Mouse (Mus musculus): Measurements from ENCODE around the gene Rasal1. TPM values are rescaled to one million over a fixed set of nuclear protein-coding genes. Genes with fewer than 3 reads are reported as not detected.

The Rasal1 gene
- polyA plus RNA-seq, 1 experiment from 2014 or later = 0.06 TPM

DNA sequence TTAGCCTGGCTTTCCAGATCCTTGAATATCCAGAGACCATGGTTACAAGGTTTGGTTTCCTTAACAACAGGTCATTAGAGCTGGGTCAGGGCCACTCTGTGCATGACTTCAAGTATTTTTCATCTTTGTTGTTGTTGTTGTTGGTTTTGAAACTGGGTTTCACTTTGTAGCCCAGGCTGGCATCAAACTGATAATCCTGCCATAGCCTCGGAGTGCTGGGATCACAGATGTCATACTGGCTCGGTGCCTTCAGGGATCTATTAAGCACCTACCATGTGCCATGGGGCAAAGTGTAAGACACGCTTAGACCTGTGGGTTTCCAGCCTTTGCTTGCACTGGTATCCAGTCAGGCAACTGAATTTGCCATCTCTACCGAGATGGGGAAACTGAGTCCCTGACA is 53.8 kb downstream of the Rasal1 start:
- H3K4me1 ChIP-seq = peaks cover 50% of the 10 kb centered on the region
- no peak overlapping the region for H3K4me2 ChIP-seq (replicated peaks)
- 82% methylated on average over 4 of the region's 4 CpGs for WGBS
- H3K4me3 ChIP-seq = no peak overlapping the region
- H3K27me3 ChIP-seq = peaks cover 51% of the 10 kb centered on the region
- no peak for ATAC-seq (ENCODE audit: low FRiP score)
- no peaks in the 10 kb centered on the region for H3K9me3 ChIP-seq (replicated peaks)
- no peaks in the 10 kb centered on the region for H3K36me3 ChIP-seq
- no peak overlapping the region for H3K9ac ChIP-seq
- H3K27ac ChIP-seq = no peak overlapping the region

DNA sequence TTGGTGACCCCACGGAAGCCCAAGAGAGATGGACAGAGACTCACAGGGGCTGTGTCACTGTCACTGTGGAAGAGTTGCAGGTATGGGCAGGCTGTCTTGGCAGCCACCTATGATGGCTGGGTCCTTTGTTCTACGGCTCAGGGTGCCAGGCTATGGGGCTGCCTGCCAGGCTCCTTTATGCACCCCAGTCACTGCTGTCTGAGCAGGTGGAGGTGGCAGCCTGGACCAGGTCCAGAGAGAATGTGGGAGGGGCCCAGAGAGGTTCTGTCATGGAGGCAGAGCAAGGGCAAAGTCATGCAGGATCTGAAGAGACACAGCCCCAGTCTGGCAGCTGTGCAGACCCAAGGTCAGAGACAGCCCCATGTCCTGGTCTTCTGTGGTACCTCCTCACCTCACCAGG is 54.4 kb downstream of the Rasal1 start:
- peaks cover 50% of the 10 kb centered on the region for H3K27me3 ChIP-seq
- no peak overlapping the region for H3K27ac ChIP-seq
- H3K36me3 ChIP-seq = no peaks in the 10 kb centered on the region
- H3K4me3 ChIP-seq = no peak overlapping the region
- ATAC-seq (ENCODE audit: low FRiP score) = no peak
- peaks cover 50% of the 10 kb centered on the region for H3K4me1 ChIP-seq
- H3K9me3 ChIP-seq (replicated peaks) = no peaks in the 10 kb centered on the region
- no peak overlapping the region for H3K4me2 ChIP-seq (replicated peaks)
- WGBS = 90% methylated on average over 2 of the region's 2 CpGs
- H3K9ac ChIP-seq = no peak overlapping the region

DNA sequence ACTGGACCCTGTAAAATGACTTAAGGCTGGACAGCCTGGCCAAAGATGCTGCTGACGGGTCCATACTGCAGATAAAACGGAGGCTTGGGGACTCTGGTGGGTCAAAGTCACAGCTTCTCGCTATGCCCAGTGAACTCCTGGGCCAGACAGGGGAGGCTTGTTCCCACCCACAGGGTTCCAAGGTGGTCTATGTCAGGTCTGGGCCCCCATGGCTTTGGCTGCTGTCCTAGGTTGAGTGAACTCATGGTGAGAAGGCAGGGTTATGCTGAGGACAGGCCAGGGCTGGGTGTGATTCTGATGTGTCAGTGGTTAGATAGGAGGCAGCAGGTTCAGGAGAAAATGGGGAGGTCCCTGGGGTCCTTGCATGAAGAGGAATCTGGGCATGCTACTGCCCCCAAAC is 55.0 kb downstream of the Rasal1 start:
- Histone ChIP-seq H3K9ac (no peak overlapping the region), H3K27me3 (peaks cover 56% of the 10 kb centered on the region), H3K4me3 (no peak overlapping the region), H3K9me3 (replicated peaks) (no peaks in the 10 kb centered on the region), H3K27ac (no peak overlapping the region), H3K4me2 (replicated peaks) (no peak overlapping the region), H3K4me1 (peaks cover 52% of the 10 kb centered on the region), H3K36me3 (no peaks in the 10 kb centered on the region)
- 89% methylated on average over 3 of the region's 3 CpGs for WGBS
- ATAC-seq (ENCODE audit: low FRiP score) = no peak

DNA sequence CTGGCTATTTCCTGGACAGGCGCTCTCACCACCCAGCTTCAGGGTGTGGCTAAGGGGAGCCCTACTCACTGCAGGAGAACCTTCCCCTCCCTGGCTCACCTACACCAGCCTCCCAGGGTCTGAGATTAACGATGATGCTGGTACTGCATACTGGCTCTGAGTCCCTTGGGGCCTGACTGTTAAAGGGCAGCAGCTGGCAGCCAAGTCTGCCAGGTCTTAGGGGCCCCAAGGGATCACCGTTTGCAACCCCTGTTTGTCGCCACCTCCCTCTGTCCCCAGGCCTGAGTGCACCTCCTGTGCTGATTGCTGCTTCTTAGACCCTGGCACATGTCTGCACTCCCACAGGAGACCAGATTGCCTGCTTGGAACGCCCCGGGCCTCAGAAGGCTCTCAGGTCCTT is 55.8 kb downstream of the Rasal1 start:
- WGBS = 48% methylated on average over 6 of the region's 6 CpGs
- no peak overlapping the region for H3K4me3 ChIP-seq
- H3K27ac ChIP-seq = no peak overlapping the region
- H3K27me3 ChIP-seq = peaks cover 63% of the 10 kb centered on the region
- H3K9ac ChIP-seq = no peak overlapping the region
- no peak for ATAC-seq (ENCODE audit: low FRiP score)
- H3K36me3 ChIP-seq = no peaks in the 10 kb centered on the region
- H3K4me2 ChIP-seq (replicated peaks) = no peak overlapping the region
- peaks cover 52% of the 10 kb centered on the region for H3K4me1 ChIP-seq
- H3K9me3 ChIP-seq (replicated peaks) = no peaks in the 10 kb centered on the region

- WGBS = 2% methylated on average over 16 of the region's 16 CpGs
- no peak for ATAC-seq (ENCODE audit: low FRiP score)
- H3K9me3 ChIP-seq (replicated peaks) = no peaks in the 10 kb centered on the region
- peak overlapping the region; percentile 52 for H3K4me2 ChIP-seq (replicated peaks)
- H3K4me3 ChIP-seq = peak overlapping the region; percentile 22
- H3K27ac ChIP-seq = peak overlapping the region; percentile 40; the same call in 1 of the 2 replicates
- H3K9ac ChIP-seq = peak overlapping the region; percentile 50
- no peaks in the 10 kb centered on the region for H3K36me3 ChIP-seq
- H3K4me1 ChIP-seq = peaks cover 59% of the 10 kb centered on the region
- peaks cover 67% of the 10 kb centered on the region for H3K27me3 ChIP-seq
Measured at GRCm38 (mm10) chr5:120706541-120706940, 57.9 kb downstream of the Rasal1 start.

GRCm38 (mm10) chr5:120706976-120707375 is 58.4 kb downstream of the Rasal1 start:
- H3K4me1 ChIP-seq = peaks cover 63% of the 10 kb centered on the region
- peaks cover 71% of the 10 kb centered on the region for H3K27me3 ChIP-seq
- WGBS = 26% methylated on average over 13 of the region's 13 CpGs
- no peaks in the 10 kb centered on the region for H3K9me3 ChIP-seq (replicated peaks)
- H3K4me2 ChIP-seq (replicated peaks) = peak overlapping the region; percentile 52
- no peaks in the 10 kb centered on the region for H3K36me3 ChIP-seq
- peak overlapping the region; percentile 50 for H3K9ac ChIP-seq
- H3K4me3 ChIP-seq = peak overlapping the region; percentile 22
- H3K27ac ChIP-seq = peak overlapping the region; percentile 40; the same call in 1 of the 2 replicates
- no peak for ATAC-seq (ENCODE audit: low FRiP score)

DNA sequence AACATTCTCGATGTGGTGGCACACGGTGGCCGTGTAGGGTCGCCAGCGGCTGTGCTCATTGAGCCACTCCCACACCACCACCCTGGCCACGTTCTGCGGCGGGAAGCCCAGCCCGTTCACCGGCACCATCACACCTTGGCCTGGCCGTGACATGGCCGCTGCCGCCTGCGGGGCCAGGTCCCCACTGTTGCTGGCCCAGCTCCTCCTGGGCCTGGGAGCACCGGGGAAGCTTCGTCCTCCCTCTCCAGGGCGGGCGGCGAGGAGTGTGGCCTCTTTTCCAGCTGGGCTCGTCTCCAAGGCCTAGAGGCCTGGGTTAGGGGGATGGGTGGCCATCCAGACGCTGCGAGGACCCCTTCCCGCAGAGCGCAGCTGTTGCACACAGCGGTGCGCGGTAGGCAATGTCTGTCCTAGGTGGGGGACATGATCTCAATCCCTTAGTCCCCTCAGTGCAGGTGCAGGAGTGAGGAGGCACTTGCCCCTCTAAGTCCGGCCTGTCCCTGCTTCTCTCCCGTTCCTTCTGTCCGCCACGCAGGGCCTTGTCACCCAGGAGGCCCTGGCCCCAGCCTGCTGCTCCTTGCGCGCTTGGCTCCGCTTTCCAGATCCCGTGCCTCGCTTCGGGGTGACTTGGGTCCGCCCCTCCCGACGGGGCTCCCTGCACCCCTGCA is 61.7 kb downstream of the Rasal1 start:
- no peaks in the 10 kb centered on the region for H3K9me3 ChIP-seq (replicated peaks)
- H3K27ac ChIP-seq = peak overlapping the region; percentile 79
- 2% methylated on average over 40 of the region's 40 CpGs for WGBS
- H3K4me1 ChIP-seq = peaks cover 55% of the 10 kb centered on the region
- peak overlapping the region; percentile 90 for H3K4me2 ChIP-seq (replicated peaks)
- peak; percentile 49 for ATAC-seq (ENCODE audit: low FRiP score)
- H3K36me3 ChIP-seq = no peaks in the 10 kb centered on the region
- H3K27me3 ChIP-seq = peaks cover 78% of the 10 kb centered on the region
- H3K4me3 ChIP-seq = peak overlapping the region; percentile 54
- peak overlapping the region; percentile 82 for H3K9ac ChIP-seq

GRCm38 (mm10) chr5:120710826-120711248 is 62.2 kb downstream of the Rasal1 start:
- Histone ChIP-seq H3K4me3 (peak overlapping the region; percentile 54), H3K36me3 (no peaks in the 10 kb centered on the region), H3K27ac (peak overlapping the region; percentile 79), H3K27me3 (peaks cover 78% of the 10 kb centered on the region), H3K4me2 (replicated peaks) (peak overlapping the region; percentile 90), H3K9ac (peak overlapping the region; percentile 82), H3K9me3 (replicated peaks) (no peaks in the 10 kb centered on the region), H3K4me1 (peaks cover 55% of the 10 kb centered on the region)
- ATAC-seq (ENCODE audit: low FRiP score) = peak; percentile 50
- WGBS = 3% methylated on average over 28 of the region's 34 CpGs

GRCm38 (mm10) chr5:120711416-120711815 is 62.8 kb downstream of the Rasal1 start:
- Histone ChIP-seq H3K9ac (peak overlapping the region; percentile 82), H3K4me2 (replicated peaks) (peak overlapping the region; percentile 90), H3K27me3 (peaks cover 78% of the 10 kb centered on the region), H3K4me1 (peaks cover 51% of the 10 kb centered on the region), H3K36me3 (no peaks in the 10 kb centered on the region), H3K9me3 (replicated peaks) (no peaks in the 10 kb centered on the region), H3K27ac (peak overlapping the region; percentile 79), H3K4me3 (peak overlapping the region; percentile 54)
- 2% methylated on average over 39 of the region's 43 CpGs for WGBS
- peak; percentile 4; the same call in 1 of the 2 replicates for ATAC-seq (ENCODE audit: low FRiP score)

GRCm38 (mm10) chr5:120711827-120712226 is 63.2 kb downstream of the Rasal1 start, which contains the start of gene Dtx1:
Gene Dtx1 (minus strand): TSS chr5:120711927.
- Histone ChIP-seq H3K4me1 (peaks cover 47% of the 10 kb centered on the region), H3K4me2 (replicated peaks) (peak within 1 kb of the TSS; percentile 90), H3K27me3 (peaks cover 78% of the 10 kb centered on the region), H3K4me3 (peak within 1 kb of the TSS; percentile 54), H3K36me3 (no peaks in the 10 kb centered on the region), H3K9me3 (replicated peaks) (no peaks in the 10 kb centered on the region), H3K27ac (peak within 1 kb of the TSS; percentile 79), H3K9ac (peak within 1 kb of the TSS; percentile 82)
- 21% methylated on average over 3 of the region's 3 CpGs for WGBS
- ATAC-seq (ENCODE audit: low FRiP score) = no peak

DNA sequence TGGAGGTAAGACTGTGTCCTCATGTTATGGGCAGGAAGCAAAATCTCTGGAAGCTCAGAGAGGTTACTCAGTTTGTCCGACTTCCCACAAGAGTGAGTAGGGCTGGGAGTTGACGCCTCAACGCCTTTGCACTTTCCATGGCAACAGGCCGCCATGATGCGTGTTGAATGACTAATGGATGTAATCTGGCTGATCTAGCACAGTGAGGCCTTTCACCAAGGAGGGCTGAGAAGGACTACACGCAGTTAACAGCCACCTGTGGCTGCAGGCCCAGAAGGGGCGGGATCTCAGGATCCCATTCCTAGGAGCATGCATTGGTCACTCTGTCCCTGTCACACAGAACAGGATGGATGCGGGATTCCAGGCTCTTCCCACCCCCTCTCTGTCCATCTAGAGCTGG is 64.1 kb downstream of the Rasal1 start:
- no peak for ATAC-seq (ENCODE audit: low FRiP score)
- no peak overlapping the region for H3K4me3 ChIP-seq
- no peaks in the 10 kb centered on the region for H3K36me3 ChIP-seq
- H3K4me2 ChIP-seq (replicated peaks) = no peak overlapping the region
- no peak overlapping the region for H3K9ac ChIP-seq
- H3K9me3 ChIP-seq (replicated peaks) = no peaks in the 10 kb centered on the region
- H3K4me1 ChIP-seq = peaks cover 44% of the 10 kb centered on the region
- WGBS = 60% methylated on average over 8 of the region's 8 CpGs
- peaks cover 77% of the 10 kb centered on the region for H3K27me3 ChIP-seq
- no peak overlapping the region for H3K27ac ChIP-seq

- H3K4me3 ChIP-seq = no peak overlapping the region
- no peak overlapping the region for H3K9ac ChIP-seq
- no peak overlapping the region for H3K4me2 ChIP-seq (replicated peaks)
- peaks cover 32% of the 10 kb centered on the region for H3K4me1 ChIP-seq
- H3K27me3 ChIP-seq = peaks cover 62% of the 10 kb centered on the region
- no peak overlapping the region for H3K27ac ChIP-seq
- no peak for ATAC-seq (ENCODE audit: low FRiP score)
- H3K9me3 ChIP-seq (replicated peaks) = no peaks in the 10 kb centered on the region
- no peaks in the 10 kb centered on the region for H3K36me3 ChIP-seq
- 2% methylated on average over 16 of the region's 16 CpGs for WGBS
Measured at GRCm38 (mm10) chr5:120714314-120714713, 65.7 kb downstream of the Rasal1 start.

DNA sequence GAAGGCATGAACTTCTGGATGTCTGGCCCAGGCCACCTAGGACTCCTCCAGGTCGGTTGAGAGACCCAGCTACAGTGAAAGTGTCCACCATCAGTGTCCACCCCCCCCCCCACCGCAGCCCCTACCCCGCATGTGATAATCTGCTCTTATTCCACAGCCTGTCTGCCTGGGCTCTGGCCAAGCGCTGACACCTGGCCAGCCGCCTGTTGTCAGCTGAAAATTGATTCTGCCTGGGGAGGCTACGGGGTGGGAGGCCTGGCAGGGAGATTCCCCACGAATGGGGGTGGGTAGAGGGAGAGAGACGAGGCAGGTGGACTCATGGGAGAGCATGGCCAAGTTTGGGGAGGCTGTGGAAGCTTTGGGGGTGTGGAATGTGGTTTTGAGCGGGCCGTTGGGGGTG is 68.5 kb downstream of the Rasal1 start:
- 79% methylated on average over 10 of the region's 10 CpGs for WGBS

More for the DNA sequence above, 68.5 kb downstream of the Rasal1 start:
- Histone ChIP-seq H3K4me2 (replicated peaks) (no peak overlapping the region), H3K4me1 (peaks cover 7% of the 10 kb centered on the region), H3K27me3 (peaks cover 34% of the 10 kb centered on the region), H3K4me3 (no peak overlapping the region), H3K36me3 (no peaks in the 10 kb centered on the region), H3K9me3 (replicated peaks) (0 out of 2 replicates have a peak, but pooled peaks cover 5% of the 10 kb centered on the region), H3K9ac (no peak overlapping the region), H3K27ac (no peak overlapping the region)
- ATAC-seq (ENCODE audit: low FRiP score) = no peak

All from hindbrain, embryonic 12.5 days (tissue).